Mouse (Mus musculus) liver, postnatal 0 days (tissue): Measurements from ENCODE around the gene Lcorl. TPM values are rescaled to one million over a fixed set of nuclear protein-coding genes. Genes with fewer than 3 reads are reported as not detected.

Experiments
- ATAC-seq: fragments of 200-750 bp; cut with Nextera tagmentation; 2 replicates; pipeline ENCODE4 v1.8.0; 2017; ENCODE audit warnings: mild to moderate bottlenecking, moderate library complexity
- DNase-seq: peaks from one replicate; pipeline ENCODE4 v3.0.0-alpha.2; 2016
- H3K27ac ChIP-seq: fragments of 300-500 bp; sonication (generic); 2 replicates; pipeline ENCODE4 v1.5.1; 2014; ENCODE audit warnings: antibody characterized with exemption, moderate library complexity, mild to moderate bottlenecking, low read depth
- H3K27me3 ChIP-seq: fragments of 300-500 bp; sonication (generic); 2 replicates; pipeline ENCODE4 v1.6.1; 2014; ENCODE audit warnings: low read length, control low read depth, mixed read lengths; ENCODE audit not compliant: insufficient read depth
- H3K36me3 ChIP-seq: fragments of 300-500 bp; sonication (generic); replicated peaks from 2 replicates; pipeline ENCODE4 v1.6.1; 2014; ENCODE audit warnings: mild to moderate bottlenecking, control low read depth, low read length, moderate library complexity, mixed read lengths; ENCODE audit not compliant: insufficient read depth
- H3K4me1 ChIP-seq: fragments of 300-500 bp; sonication (generic); 2 replicates; pipeline ENCODE4 v1.6.1; 2014; ENCODE audit warnings: antibody characterized with exemption, mild to moderate bottlenecking, control low read depth; ENCODE audit not compliant: insufficient read depth
- H3K4me2 ChIP-seq: fragments of 300-500 bp; sonication (generic); 2 replicates; pipeline ENCODE4 v1.6.1; 2014; ENCODE audit warnings: low read depth, mild to moderate bottlenecking, low read length, moderate library complexity, mixed read lengths
- H3K4me3 ChIP-seq: fragments of 300-500 bp; sonication (generic); 2 replicates; pipeline ENCODE4 v1.5.1; 2014; ENCODE audit warnings: low read depth, low read length
- H3K9ac ChIP-seq: fragments of 300-500 bp; sonication (generic); replicated peaks from 2 replicates; pipeline ENCODE4 v1.6.1; 2014; ENCODE audit warnings: mild to moderate bottlenecking, moderate library complexity
- H3K9me3 ChIP-seq: fragments of 300-500 bp; sonication (generic); 2 replicates; pipeline ENCODE4 v1.6.1; 2016; ENCODE audit warnings: mild to moderate bottlenecking, control low read depth, low read length, mixed read lengths
- CTCF ChIP-seq: sonication (generic); IDR thresholded peaks from 2 replicates; pipeline ENCODE4 v1.5.1; 2016; ENCODE audit warnings: antibody characterized with exemption, low read depth
- EP300 ChIP-seq: IDR thresholded peaks from 2 replicates; pipeline ENCODE4 v1.6.1; 2016; ENCODE audit warnings: antibody characterized with exemption, low read depth, mild to moderate bottlenecking
- WGBS: fragments of 180-500 bp; shearing (Covaris S2); extraction: QIAGEN DNeasy Blood & Tissue Kit; methylation state at CpG from one replicate; pipeline ENCODE4 v1.1.7; 2014; ENCODE audit not compliant: insufficient replicate concordance; 5-methylcytosine and 5-hydroxymethylcytosine counted together
- polyA plus RNA-seq: library from polyadenylated mRNA; unstranded; fragments of >200 nt; fragmentation: Nextera tagmentation; extraction: Ambion mirVana; gene quantifications from 2 replicates; pipeline ENCODE4 v1.2.1, GENCODE M21; 2015

The Lcorl gene
- polyA plus RNA-seq, 1 experiment from 2014 or later: 8.5 TPM

- Histone ChIP-seq H3K9ac (no peak overlapping the region), H3K4me2 (no peak overlapping the region), H3K36me3 (no peaks in the 10 kb centered on the region), H3K27me3 (no peaks in the 10 kb centered on the region), H3K4me1 (no peaks in the 10 kb centered on the region), H3K4me3 (no peak overlapping the region), H3K27ac (0 out of 2 replicates have a peak overlapping the region, but pooled peaks have one; percentile 22), H3K9me3 (no peaks in the 10 kb centered on the region)
- WGBS: 70% methylated on average over 2 of the region's 2 CpGs
- TF ChIP-seq CTCF (no peak), EP300 (no peak)
- DNase-seq (no peak), ATAC-seq (peak; percentile 56; the same call in 1 of the 2 replicates)
Measured at GRCm38 (mm10) chr5:45651026-45651703, 206.2 kb downstream of the Lcorl start.

Other genes starting within 250 kb of the Lcorl start
- gene Fam184b, start 218.0 kb downstream of the Lcorl start, polyA plus RNA-seq: 0.06 and 0.07 TPM in 2 replicates
- 20.3 and 24.1 TPM in 2 replicates for gene Ncapg, start 187.7 kb downstream of the Lcorl start, polyA plus RNA-seq